Mouse (Mus musculus) embryonic facial prominence, embryonic 11.5 days (tissue): Measurements from ENCODE around the gene Tbkbp1. TPM values are rescaled to one million over a fixed set of nuclear protein-coding genes. Genes with fewer than 3 reads are reported as not detected.

ENCODE experiments used
- ATAC-seq: fragments of 200-750 bp; cut with Nextera tagmentation; replicated peaks from 2 replicates; pipeline ENCODE4 v1.8.0; 2017; ENCODE audit warnings: low read depth; ENCODE audit not compliant: insufficient number of reproducible peaks, low FRiP score, low TSS enrichment
- DNase-seq: peaks from one replicate; pipeline ENCODE4 v3.0.0-alpha.2; 2015; ENCODE audit warnings: low spot score
- H3K27ac ChIP-seq: fragments of 300-500 bp; sonication (generic); replicated peaks from 2 replicates; pipeline ENCODE4 v1.5.1; 2014; ENCODE audit warnings: mild to moderate bottlenecking, low read depth, low read length, control low read depth
- H3K27me3 ChIP-seq: fragments of 300-500 bp; sonication (generic); 2 replicates; pipeline ENCODE4 v1.6.1; 2014; ENCODE audit warnings: mild to moderate bottlenecking, low read length, moderate library complexity, mixed read lengths; ENCODE audit not compliant: control insufficient read depth, insufficient read depth
- H3K36me3 ChIP-seq: fragments of 300-500 bp; sonication (generic); replicated peaks from 2 replicates; pipeline ENCODE4 v1.6.1; 2014; ENCODE audit warnings: low read depth, mild to moderate bottlenecking, low read length, moderate library complexity, mixed read lengths; ENCODE audit not compliant: control insufficient read depth, insufficient read depth
- H3K4me1 ChIP-seq: fragments of 300-500 bp; sonication (generic); 2 replicates; pipeline ENCODE4 v1.6.1; 2014; ENCODE audit warnings: low read length, mixed read lengths; ENCODE audit not compliant: control insufficient read depth, insufficient read depth
- H3K4me2 ChIP-seq: fragments of 300-500 bp; sonication (generic); 2 replicates; pipeline ENCODE4 v1.6.1; 2014; ENCODE audit warnings: low read depth, mild to moderate bottlenecking, control low read depth, low read length, moderate library complexity
- H3K4me3 ChIP-seq: fragments of 300-500 bp; sonication (generic); 2 replicates; pipeline ENCODE4 v1.5.1; 2014; ENCODE audit warnings: low read depth, low read length, control low read depth
- H3K9ac ChIP-seq: fragments of 300-500 bp; sonication (generic); replicated peaks from 2 replicates; pipeline ENCODE4 v1.6.1; 2014; ENCODE audit warnings: mild to moderate bottlenecking, control low read depth, low read length
- H3K9me3 ChIP-seq: fragments of 300-500 bp; sonication (generic); replicated peaks from 2 replicates; pipeline ENCODE4 v1.6.1; 2016; ENCODE audit warnings: mild to moderate bottlenecking, low read length, inconsistent platforms, mixed read lengths; ENCODE audit not compliant: control insufficient read depth
- WGBS: fragments of 180-500 bp; shearing (Covaris S2); extraction: QIAGEN DNeasy Blood & Tissue Kit; methylation state at CpG from one replicate; pipeline ENCODE4 v1.1.7; 2014; 5-methylcytosine and 5-hydroxymethylcytosine counted together
- polyA plus RNA-seq: library from polyadenylated mRNA; unstranded; fragments of >200 nt; fragmentation: Nextera tagmentation; extraction: Ambion mirVana; gene quantifications from 2 replicates; pipeline ENCODE4 v1.2.1, GENCODE M21; 2014

Gene Tbkbp1
- polyA plus RNA-seq, 1 experiment from 2014 or later = 3.3 TPM

- ATAC-seq = no peak
- Histone ChIP-seq H3K27ac (no peak overlapping the region), H3K36me3 (no peaks in the 10 kb centered on the region; the same call in 1 of the 2 replicates)
Observed at GRCm38 (mm10) chr11:97152023-97152426, 730 bp upstream of the Tbkbp1 start.

GRCm38 (mm10) chr11:97150411-97151330 is 624 bp downstream of the Tbkbp1 start:
- WGBS = under 1% methylated on average over 80 of the region's 102 CpGs
- H3K4me1 ChIP-seq = peaks cover 7% of the 10 kb centered on the region
- peak overlapping the region; percentile 92 for H3K4me2 ChIP-seq
- peak; percentile 68 for ATAC-seq
- no peaks in the 10 kb centered on the region; the same call in 1 of the 2 replicates for H3K36me3 ChIP-seq
- no peaks in the 10 kb centered on the region for H3K9me3 ChIP-seq
- peak overlapping the region; percentile 79 for H3K9ac ChIP-seq
- H3K4me3 ChIP-seq = peak overlapping the region; percentile 75
- no peaks in the 10 kb centered on the region for H3K27me3 ChIP-seq
- peak overlapping the region; percentile 84 for H3K27ac ChIP-seq
- DNase-seq = peak; percentile 87

More at GRCm38 (mm10) chr11:97152023-97152426, 730 bp upstream of the Tbkbp1 start:
- no peaks in the 10 kb centered on the region for H3K9me3 ChIP-seq
- WGBS = 2% methylated on average over 11 of the region's 11 CpGs
- peak overlapping the region; percentile 75; the same call in 1 of the 2 replicates for H3K4me3 ChIP-seq
- DNase-seq = peak; percentile 44
- H3K4me2 ChIP-seq = peak overlapping the region; percentile 92
- no peaks in the 10 kb centered on the region for H3K27me3 ChIP-seq
- H3K4me1 ChIP-seq = peaks cover 7% of the 10 kb centered on the region
- H3K9ac ChIP-seq = no peak overlapping the region

- H3K4me1 ChIP-seq = peaks cover 7% of the 10 kb centered on the region
- H3K27ac ChIP-seq = peak overlapping the region; percentile 53
- ATAC-seq (no peak), DNase-seq (peak; percentile 30)
- WGBS = 3% methylated on average over 14 of the region's 14 CpGs
- H3K4me3 ChIP-seq = peak overlapping the region; percentile 75
- no peaks in the 10 kb centered on the region for H3K9me3 ChIP-seq
- peak overlapping the region; percentile 79 for H3K9ac ChIP-seq
- no peaks in the 10 kb centered on the region for H3K27me3 ChIP-seq
- H3K4me2 ChIP-seq = peak overlapping the region; percentile 92
- no peaks in the 10 kb centered on the region; the same call in 1 of the 2 replicates for H3K36me3 ChIP-seq
Observed at GRCm38 (mm10) chr11:97149995-97150410, 1.3 kb downstream of the Tbkbp1 start.

- ATAC-seq (no peak), DNase-seq (no peak)
- Histone ChIP-seq H3K27me3 (no peaks in the 10 kb centered on the region), H3K27ac (no peak overlapping the region), H3K4me2 (peak overlapping the region; percentile 22; the same call in 1 of the 2 replicates), H3K9ac (no peak overlapping the region; the same call in 1 of the 2 replicates), H3K9me3 (no peaks in the 10 kb centered on the region), H3K4me1 (peaks cover 7% of the 10 kb centered on the region), H3K36me3 (no peaks in the 10 kb centered on the region; the same call in 1 of the 2 replicates), H3K4me3 (no peak overlapping the region)
- 25% methylated on average over 9 of the region's 9 CpGs for WGBS
Observed at GRCm38 (mm10) chr11:97149026-97149425, 2.3 kb downstream of the Tbkbp1 start.

GRCm38 (mm10) chr11:97148591-97148990 is 2.7 kb downstream of the Tbkbp1 start:
- peaks cover 7% of the 10 kb centered on the region for H3K4me1 ChIP-seq
- no peak overlapping the region for H3K4me2 ChIP-seq
- no peak for DNase-seq
- WGBS = 32% methylated on average over 12 of the region's 12 CpGs
- ATAC-seq = no peak
- no peaks in the 10 kb centered on the region for H3K9me3 ChIP-seq
- H3K27me3 ChIP-seq = no peaks in the 10 kb centered on the region
- H3K4me3 ChIP-seq = no peak overlapping the region
- H3K27ac ChIP-seq = no peak overlapping the region
- no peaks in the 10 kb centered on the region for H3K36me3 ChIP-seq
- H3K9ac ChIP-seq = no peak overlapping the region; the same call in 1 of the 2 replicates

GRCm38 (mm10) chr11:97147333-97147732 is 4.0 kb downstream of the Tbkbp1 start:
- no peak overlapping the region for H3K9ac ChIP-seq
- H3K27me3 ChIP-seq = no peaks in the 10 kb centered on the region
- H3K27ac ChIP-seq = no peak overlapping the region
- DNase-seq (no peak), ATAC-seq (no peak)
- H3K36me3 ChIP-seq = no peaks in the 10 kb centered on the region
- no peak overlapping the region for H3K4me3 ChIP-seq
- no peaks in the 10 kb centered on the region for H3K9me3 ChIP-seq
- 83% methylated on average over 8 of the region's 8 CpGs for WGBS
- H3K4me2 ChIP-seq = no peak overlapping the region
- H3K4me1 ChIP-seq = peaks cover 7% of the 10 kb centered on the region

GRCm38 (mm10) chr11:97146724-97147123 is 4.6 kb downstream of the Tbkbp1 start:
- Histone ChIP-seq H3K9me3 (no peaks in the 10 kb centered on the region), H3K36me3 (no peaks in the 10 kb centered on the region), H3K4me3 (no peak overlapping the region), H3K27ac (no peak overlapping the region), H3K4me1 (peaks cover 7% of the 10 kb centered on the region), H3K4me2 (no peak overlapping the region), H3K9ac (no peak overlapping the region), H3K27me3 (no peaks in the 10 kb centered on the region)
- ATAC-seq = no peak
- peak; percentile 82 for DNase-seq
- WGBS = 6% methylated on average over 8 of the region's 8 CpGs

GRCm38 (mm10) chr11:97145951-97146350 is 5.3 kb downstream of the Tbkbp1 start:
- DNase-seq (no peak), ATAC-seq (no peak)
- H3K4me2 ChIP-seq = no peak overlapping the region
- H3K4me3 ChIP-seq = no peak overlapping the region
- 74% methylated on average over 9 of the region's 9 CpGs for WGBS
- H3K9me3 ChIP-seq = no peaks in the 10 kb centered on the region
- H3K9ac ChIP-seq = no peak overlapping the region
- peaks cover 7% of the 10 kb centered on the region for H3K4me1 ChIP-seq
- H3K27me3 ChIP-seq = no peaks in the 10 kb centered on the region
- no peak overlapping the region for H3K27ac ChIP-seq
- H3K36me3 ChIP-seq = no peaks in the 10 kb centered on the region
